Mouse (Mus musculus): Measurements from ENCODE around the gene Rab11fip3. TPM values are rescaled to one million over a fixed set of nuclear protein-coding genes. Genes with fewer than 3 reads are reported as not detected.

The Rab11fip3 gene
- polyA plus RNA-seq, 1 experiment = 454 TPM

DNA sequence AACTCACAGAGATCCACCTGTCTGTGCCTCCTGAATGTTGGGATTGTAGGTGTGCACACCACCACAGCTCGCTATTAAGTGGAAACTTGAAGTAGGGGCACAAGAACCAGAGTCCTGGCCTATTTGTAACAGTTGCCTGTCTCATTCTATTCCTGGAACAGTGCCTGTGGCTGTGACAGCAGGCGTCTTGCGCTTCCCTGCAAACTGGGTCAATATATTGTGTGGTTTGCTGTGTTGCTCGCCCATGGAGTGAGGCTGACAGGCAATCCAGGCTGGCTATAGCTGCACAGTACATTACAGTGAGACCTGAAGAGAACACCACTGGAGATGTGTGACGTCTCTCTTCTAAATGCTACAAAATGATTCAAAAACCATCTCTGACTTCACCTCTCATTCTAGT lies 37.8 kb downstream of the Rab11fip3 start:
- DNase-seq = no peak

GRCm38 (mm10) chr17:26028261-26028660 lies 41.1 kb downstream of the Rab11fip3 start:
- Histone ChIP-seq H3K36me3 (ENCODE audit: control insufficient read depth, insufficient read depth, low read length) (no peaks in the 10 kb centered on the region), H3K27me3 (replicated peaks; ENCODE audit: control insufficient read depth, insufficient read depth, low read length) (no peaks in the 10 kb centered on the region), H3K27ac (ENCODE audit: insufficient read depth, low read depth, low read length) (no peak overlapping the region; the same call in 1 of the 2 replicates), H3K4me3 (ENCODE audit: insufficient read depth, low read depth, low read length) (no peak overlapping the region), H3K4me1 (ENCODE audit: control insufficient read depth, insufficient read depth, low read length) (peaks cover 10% of the 10 kb centered on the region; the same call in 1 of the 2 replicates)
- no peak for DNase-seq
- TF ChIP-seq CTCF (conservative IDR thresholded peaks at IDR 0.05; ENCODE audit: insufficient read depth, insufficient read length, low read depth, low read length) (no peak), POLR2A (IDR thresholded peaks at IDR 0.05; ENCODE audit: low read depth, low read length) (no peak)
- 70% methylated on average over 4 of the region's 4 CpGs for WGBS

More for the DNA sequence above, 37.8 kb downstream of the Rab11fip3 start:
- Histone ChIP-seq H3K27ac (ENCODE audit: insufficient read depth, low read depth, low read length) (no peak overlapping the region), H3K4me3 (ENCODE audit: insufficient read depth, low read depth, low read length) (no peak overlapping the region), H3K4me1 (ENCODE audit: control insufficient read depth, insufficient read depth, low read length) (peaks cover 7% of the 10 kb centered on the region; the same call in 1 of the 2 replicates), H3K36me3 (ENCODE audit: control insufficient read depth, insufficient read depth, low read length) (no peaks in the 10 kb centered on the region), H3K27me3 (replicated peaks; ENCODE audit: control insufficient read depth, insufficient read depth, low read length) (no peaks in the 10 kb centered on the region)
- TF ChIP-seq POLR2A (IDR thresholded peaks at IDR 0.05; ENCODE audit: low read depth, low read length) (no peak), CTCF (conservative IDR thresholded peaks at IDR 0.05; ENCODE audit: insufficient read depth, insufficient read length, low read depth, low read length) (no peak)
- WGBS = 97% methylated on average over 5 of the region's 5 CpGs

- Histone ChIP-seq H3K4me1 (ENCODE audit: control insufficient read depth, insufficient read depth, low read length) (peaks cover 24% of the 10 kb centered on the region), H3K4me3 (ENCODE audit: insufficient read depth, low read depth, low read length) (no peak overlapping the region), H3K27ac (ENCODE audit: insufficient read depth, low read depth, low read length) (peak overlapping the region; percentile 63; the same call in 1 of the 2 replicates), H3K27me3 (replicated peaks; ENCODE audit: control insufficient read depth, insufficient read depth, low read length) (no peaks in the 10 kb centered on the region), H3K36me3 (ENCODE audit: control insufficient read depth, insufficient read depth, low read length) (no peaks in the 10 kb centered on the region; the same call in 1 of the 2 replicates)
- DNase-seq = peak; percentile 57
- no peak for TF ChIP-seq CTCF (conservative IDR thresholded peaks at IDR 0.05; ENCODE audit: insufficient read depth, insufficient read length, low read depth, low read length)
- TF ChIP-seq POLR2A (IDR thresholded peaks at IDR 0.05; ENCODE audit: low read depth, low read length) = no peak
- WGBS = 62% methylated on average over 9 of the region's 9 CpGs
These were observed 44.7 kb downstream of the Rab11fip3 start for GRCm38 (mm10) chr17:26024674-26025073.

DNA sequence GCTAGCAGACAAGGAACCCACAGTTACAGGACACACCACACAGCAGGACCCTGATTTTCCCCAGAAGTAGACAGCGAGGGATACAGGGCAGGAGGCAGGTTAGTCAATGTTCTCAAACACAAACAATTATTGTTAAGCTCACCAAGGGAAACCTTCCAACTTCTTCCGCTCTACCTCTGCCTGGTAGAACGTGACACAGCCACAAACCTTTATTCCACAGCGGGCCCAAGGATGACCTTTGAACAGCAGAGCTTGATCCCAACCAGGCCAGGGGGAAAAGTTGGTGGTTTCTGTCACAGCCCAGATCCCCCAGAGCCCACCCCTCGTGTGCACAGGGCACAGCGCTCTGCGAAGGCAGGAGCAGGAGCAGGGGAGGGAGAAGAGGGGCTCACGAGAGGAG lies 45.4 kb downstream of the Rab11fip3 start:
- TF ChIP-seq POLR2A (IDR thresholded peaks at IDR 0.05; ENCODE audit: low read depth, low read length) (no peak), CTCF (conservative IDR thresholded peaks at IDR 0.05; ENCODE audit: insufficient read depth, insufficient read length, low read depth, low read length) (no peak)
- H3K4me1 ChIP-seq (ENCODE audit: control insufficient read depth, insufficient read depth, low read length) = peaks cover 24% of the 10 kb centered on the region
- peak; percentile 85 for DNase-seq
- H3K27me3 ChIP-seq (replicated peaks; ENCODE audit: control insufficient read depth, insufficient read depth, low read length) = no peaks in the 10 kb centered on the region
- peak overlapping the region; percentile 22; the same call in 1 of the 2 replicates for H3K4me3 ChIP-seq (ENCODE audit: insufficient read depth, low read depth, low read length)
- peak overlapping the region; percentile 98 for H3K27ac ChIP-seq (ENCODE audit: insufficient read depth, low read depth, low read length)
- no peaks in the 10 kb centered on the region; the same call in 1 of the 2 replicates for H3K36me3 ChIP-seq (ENCODE audit: control insufficient read depth, insufficient read depth, low read length)
- WGBS = 66% methylated on average over 8 of the region's 8 CpGs

GRCm38 (mm10) chr17:26023181-26023580 lies 46.2 kb downstream of the Rab11fip3 start:
- Histone ChIP-seq H3K27me3 (replicated peaks; ENCODE audit: control insufficient read depth, insufficient read depth, low read length) (no peaks in the 10 kb centered on the region), H3K27ac (ENCODE audit: insufficient read depth, low read depth, low read length) (peak overlapping the region; percentile 98), H3K4me3 (ENCODE audit: insufficient read depth, low read depth, low read length) (no peak overlapping the region), H3K36me3 (ENCODE audit: control insufficient read depth, insufficient read depth, low read length) (no peaks in the 10 kb centered on the region; the same call in 1 of the 2 replicates), H3K4me1 (ENCODE audit: control insufficient read depth, insufficient read depth, low read length) (peaks cover 23% of the 10 kb centered on the region)
- peak; percentile 62 for DNase-seq
- WGBS = 79% methylated on average over 5 of the region's 5 CpGs
- no peak for TF ChIP-seq CTCF (conservative IDR thresholded peaks at IDR 0.05; ENCODE audit: insufficient read depth, insufficient read length, low read depth, low read length)
- TF ChIP-seq POLR2A (IDR thresholded peaks at IDR 0.05; ENCODE audit: low read depth, low read length) = peak; percentile 24

DNA sequence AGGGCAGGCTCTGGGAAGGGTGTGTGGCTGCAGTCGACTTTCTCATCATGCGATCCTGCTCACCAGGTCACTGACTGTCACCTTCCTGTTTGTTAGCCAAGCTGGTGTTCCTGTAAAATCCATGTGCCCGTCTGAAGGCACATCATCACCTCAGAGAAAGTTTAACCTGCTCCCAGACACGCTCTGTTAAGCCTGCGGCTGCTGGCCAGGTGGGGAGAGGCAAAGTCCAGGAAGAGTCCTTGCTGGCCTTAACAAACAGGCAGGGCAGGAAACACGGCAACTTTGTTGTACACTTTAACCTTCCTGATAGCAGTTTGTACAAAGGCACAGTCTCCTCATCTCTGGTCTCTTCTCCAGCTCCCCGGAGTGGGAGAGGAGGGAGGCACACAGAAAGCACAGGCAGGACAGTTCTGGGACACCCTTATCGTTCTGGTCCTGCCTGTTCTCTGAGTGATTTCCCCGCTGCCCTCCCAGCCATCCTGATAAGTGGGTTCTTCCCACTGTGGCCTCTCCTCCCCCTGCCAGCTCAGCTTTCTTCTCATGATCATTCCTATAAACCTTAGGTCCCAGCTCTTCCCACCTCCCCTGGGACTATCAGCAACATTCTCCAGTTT lies 47.5 kb downstream of the Rab11fip3 start:
- Histone ChIP-seq H3K27ac (ENCODE audit: insufficient read depth, low read depth, low read length) (peak overlapping the region; percentile 98), H3K27me3 (replicated peaks; ENCODE audit: control insufficient read depth, insufficient read depth, low read length) (no peaks in the 10 kb centered on the region), H3K36me3 (ENCODE audit: control insufficient read depth, insufficient read depth, low read length) (no peaks in the 10 kb centered on the region; the same call in 1 of the 2 replicates), H3K4me3 (ENCODE audit: insufficient read depth, low read depth, low read length) (peak overlapping the region; percentile 80), H3K4me1 (ENCODE audit: control insufficient read depth, insufficient read depth, low read length) (peaks cover 20% of the 10 kb centered on the region)
- 33% methylated on average over 9 of the region's 9 CpGs for WGBS
- peak; percentile 74 for TF ChIP-seq POLR2A (IDR thresholded peaks at IDR 0.05; ENCODE audit: low read depth, low read length)
- TF ChIP-seq CTCF (conservative IDR thresholded peaks at IDR 0.05; ENCODE audit: insufficient read depth, insufficient read length, low read depth, low read length) = no peak
- peak; percentile 95 for DNase-seq

DNA sequence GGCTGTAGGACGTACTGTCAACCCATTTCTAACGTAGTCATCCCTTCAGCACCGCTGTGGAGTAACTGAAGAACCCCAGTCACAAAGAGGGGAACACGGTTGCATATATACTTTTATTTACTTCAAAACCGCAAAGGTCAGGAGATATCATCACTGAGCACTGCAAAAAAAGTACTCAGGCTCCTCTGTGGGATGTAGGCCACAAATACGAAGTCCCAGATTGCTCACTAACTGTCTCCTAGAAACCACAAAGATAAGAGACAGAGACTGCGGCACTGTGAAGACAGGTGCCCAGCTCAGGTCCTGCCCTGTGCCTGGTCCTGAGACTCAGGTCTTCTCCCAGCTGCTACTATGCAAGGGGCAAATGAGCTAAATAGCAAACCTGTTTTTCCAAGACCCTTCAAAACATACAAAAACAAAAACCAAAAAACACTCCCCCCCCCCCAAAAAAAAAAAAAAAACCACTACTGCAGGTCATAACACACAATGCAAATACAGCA lies 48.5 kb downstream of the Rab11fip3 start:
- DNase-seq = no peak

More for the DNA sequence above, 48.5 kb downstream of the Rab11fip3 start:
- H3K4me3 ChIP-seq (ENCODE audit: insufficient read depth, low read depth, low read length) = peak overlapping the region; percentile 80
- H3K4me1 ChIP-seq (ENCODE audit: control insufficient read depth, insufficient read depth, low read length) = peaks cover 20% of the 10 kb centered on the region
- H3K27me3 ChIP-seq (replicated peaks; ENCODE audit: control insufficient read depth, insufficient read depth, low read length) = no peaks in the 10 kb centered on the region
- WGBS = 68% methylated on average over 7 of the region's 7 CpGs
- TF ChIP-seq POLR2A (IDR thresholded peaks at IDR 0.05; ENCODE audit: low read depth, low read length) (no peak), CTCF (conservative IDR thresholded peaks at IDR 0.05; ENCODE audit: insufficient read depth, insufficient read length, low read depth, low read length) (no peak)
- H3K27ac ChIP-seq (ENCODE audit: insufficient read depth, low read depth, low read length) = peak overlapping the region; percentile 98
- no peaks in the 10 kb centered on the region; the same call in 1 of the 2 replicates for H3K36me3 ChIP-seq (ENCODE audit: control insufficient read depth, insufficient read depth, low read length)
